Mouse (Mus musculus) heart, embryonic 10.5 days (tissue): ENCODE measurements around the gene Ugt1a10. TPM values are rescaled to one million over a fixed set of nuclear protein-coding genes. Genes with fewer than 3 reads are reported as not detected.
"Not testable (repeated sequence)": the region's sequence is repeated elsewhere in the genome, so short reads cannot be mapped to it uniquely, and the experiment has no call there.

Experiments used
- DNase-seq: peaks from one replicate; pipeline ENCODE4 v3.0.0-alpha.2; 2017; ENCODE audit warnings: low spot score
- H3K27ac ChIP-seq: fragments of 300-500 bp; sonication (generic); 2 replicates; pipeline ENCODE4 v1.5.1; 2016; ENCODE audit warnings: mild to moderate bottlenecking
- H3K27me3 ChIP-seq: fragments of 300-500 bp; sonication (generic); 2 replicates; pipeline ENCODE4 v1.6.1; 2016; ENCODE audit warnings: mild to moderate bottlenecking; ENCODE audit not compliant: poor library complexity, insufficient read depth, severe bottlenecking
- H3K36me3 ChIP-seq: fragments of 300-500 bp; sonication (generic); 2 replicates; pipeline ENCODE4 v1.6.1; 2016; ENCODE audit warnings: mild to moderate bottlenecking, moderate library complexity
- H3K4me1 ChIP-seq: fragments of 300-500 bp; sonication (generic); 2 replicates; pipeline ENCODE4 v1.6.1; 2016; ENCODE audit warnings: mild to moderate bottlenecking
- H3K4me3 ChIP-seq: fragments of 300-500 bp; sonication (generic); 2 replicates; pipeline ENCODE4 v1.5.1; 2016; ENCODE audit warnings: mild to moderate bottlenecking, moderate library complexity
- H3K9me3 ChIP-seq: fragments of 300-500 bp; sonication (generic); 2 replicates; pipeline ENCODE4 v1.6.1; 2016; ENCODE audit warnings: mild to moderate bottlenecking, moderate library complexity
- WGBS: fragments of 180-500 bp; shearing (Covaris S2); methylation state at CpG from one replicate; pipeline ENCODE4 v1.1.7; 2016; 5-methylcytosine and 5-hydroxymethylcytosine counted together
- polyA plus RNA-seq: library from polyadenylated mRNA; unstranded; fragments of >200 nt; fragmentation: Nextera tagmentation; extraction: Ambion mirVana; gene quantifications from 2 replicates; pipeline ENCODE4 v1.2.1, GENCODE M21; 2016

Gene Ugt1a10
- polyA plus RNA-seq, 1 experiment from 2014 or later = not detected

DNA sequence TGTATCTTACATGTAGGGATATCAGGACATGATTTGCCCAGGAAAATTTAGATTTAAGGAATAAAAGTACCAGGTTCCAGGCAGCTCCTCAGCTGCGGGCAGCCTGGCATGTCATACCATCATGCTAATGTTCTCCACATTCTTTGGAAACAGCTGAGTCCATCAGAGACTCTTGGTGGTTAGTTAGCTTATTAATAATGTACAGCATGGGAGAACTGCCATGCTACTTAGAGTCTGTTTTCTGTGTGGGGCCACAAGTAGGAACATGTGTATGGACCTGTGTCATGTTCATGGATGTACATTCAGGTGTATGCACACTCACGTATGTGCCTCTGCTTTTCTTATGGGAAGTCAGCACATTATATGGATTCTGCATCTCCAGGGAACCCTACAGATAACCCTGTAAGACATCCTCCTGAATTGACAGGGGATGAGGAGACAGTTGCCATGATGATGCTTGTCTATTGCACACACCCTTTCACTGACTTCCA lies 159.3 kb downstream of the Ugt1a10 start:
- no peaks in the 10 kb centered on the region for H3K27me3 ChIP-seq
- H3K4me3 ChIP-seq = no peak overlapping the region
- H3K36me3 ChIP-seq = no peaks in the 10 kb centered on the region
- no peaks in the 10 kb centered on the region for H3K4me1 ChIP-seq
- 72% methylated on average over 2 of the region's 2 CpGs for WGBS
- peaks cover 61% of the 10 kb centered on the region for H3K9me3 ChIP-seq
- H3K27ac ChIP-seq = no peak overlapping the region
- peak; percentile 79 for DNase-seq

DNA sequence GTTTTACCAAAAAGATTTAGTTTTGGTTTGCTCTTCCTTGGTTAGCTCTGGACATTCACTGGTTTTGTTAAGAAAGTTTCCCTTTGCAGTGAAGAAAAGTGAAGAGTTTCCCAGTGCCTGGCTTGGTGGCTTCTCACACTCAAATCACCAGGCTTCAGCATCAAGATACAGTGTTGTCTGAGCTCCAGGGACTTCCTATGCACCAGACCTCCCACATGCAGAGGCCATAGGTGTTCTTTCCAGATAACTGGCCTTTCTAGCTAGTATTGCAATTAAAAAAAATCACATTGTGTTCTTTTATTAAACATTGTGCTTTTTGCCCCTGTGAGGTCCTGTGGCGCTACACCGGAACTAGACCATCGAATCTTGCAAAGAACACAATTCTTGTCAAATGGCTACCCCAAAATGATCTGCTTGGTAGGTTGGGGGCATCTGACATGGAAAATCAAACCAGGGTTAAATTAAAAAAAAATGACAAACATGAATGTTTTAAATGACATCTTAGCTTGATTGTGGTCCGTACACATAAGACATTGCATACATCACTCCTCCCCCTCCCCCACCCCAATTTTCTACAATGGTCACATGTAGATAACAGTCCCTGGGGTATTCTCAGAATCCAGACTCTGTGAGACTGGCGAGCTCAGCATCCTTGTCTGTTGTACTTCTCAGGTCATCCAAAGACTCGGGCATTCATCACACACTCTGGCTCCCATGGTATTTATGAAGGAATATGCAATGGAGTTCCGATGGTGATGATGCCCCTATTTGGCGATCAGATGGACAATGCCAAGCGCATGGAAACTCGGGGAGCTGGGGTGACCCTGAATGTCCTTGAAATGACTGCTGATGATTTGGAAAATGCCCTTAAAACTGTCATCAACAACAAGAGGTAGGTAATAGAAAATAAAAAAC lies 160.5 kb downstream of the Ugt1a10 start:
- H3K27ac ChIP-seq = no peak overlapping the region
- H3K36me3 ChIP-seq = no peaks in the 10 kb centered on the region
- peaks cover 61% of the 10 kb centered on the region for H3K9me3 ChIP-seq
- no peaks in the 10 kb centered on the region for H3K27me3 ChIP-seq
- H3K4me3 ChIP-seq = no peak overlapping the region
- no peaks in the 10 kb centered on the region for H3K4me1 ChIP-seq
- WGBS = 65% methylated on average over 10 of the region's 10 CpGs
- peak; percentile 91 for DNase-seq

DNA sequence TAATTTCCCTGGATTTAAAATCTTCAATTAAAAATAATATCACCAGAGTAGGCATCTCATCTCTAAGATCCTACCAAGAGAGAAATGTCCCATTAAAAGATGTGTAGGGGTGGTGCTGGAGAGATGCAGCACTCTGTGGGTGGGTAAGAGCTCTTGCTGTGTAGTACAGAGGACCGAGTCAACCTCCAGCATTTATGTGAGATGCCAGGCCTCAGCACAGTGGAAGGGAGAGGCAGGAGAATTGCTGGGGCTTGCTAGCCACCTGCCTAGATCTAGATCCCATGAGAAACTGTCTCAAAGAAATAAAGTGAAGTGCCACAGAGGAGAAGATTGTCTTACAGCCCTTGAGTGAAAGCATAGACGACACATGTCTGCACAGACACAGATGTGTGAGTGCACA lies 161.4 kb downstream of the Ugt1a10 start:
- peak; percentile 80 for DNase-seq
- H3K27ac ChIP-seq = no peak overlapping the region
- no peak overlapping the region for H3K4me3 ChIP-seq
- no peaks in the 10 kb centered on the region for H3K4me1 ChIP-seq
- no peaks in the 10 kb centered on the region for H3K36me3 ChIP-seq
- 59% methylated on average over 2 of the region's 2 CpGs for WGBS
- no peaks in the 10 kb centered on the region for H3K27me3 ChIP-seq
- H3K9me3 ChIP-seq = peaks cover 58% of the 10 kb centered on the region

DNA sequence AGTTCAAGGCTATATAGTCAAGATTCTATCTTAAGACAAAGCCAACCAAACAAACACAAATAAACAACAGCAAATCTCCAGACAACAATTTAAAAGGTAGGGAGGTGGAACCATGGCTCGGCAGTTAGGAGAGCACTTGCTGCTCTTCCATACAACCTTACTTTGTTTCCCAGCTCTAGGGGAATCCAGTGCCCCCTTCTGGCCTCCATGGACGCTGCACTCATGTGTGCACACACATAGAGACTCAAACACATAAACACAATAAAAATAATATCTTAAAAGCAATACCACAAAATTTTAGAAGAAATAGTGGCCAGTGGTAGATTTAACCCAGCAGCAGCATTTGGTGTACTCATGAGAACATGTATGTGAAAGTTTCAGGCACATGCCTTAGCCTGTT lies 162.0 kb downstream of the Ugt1a10 start:
- no peaks in the 10 kb centered on the region for H3K27me3 ChIP-seq
- WGBS = 57% methylated on average over 2 of the region's 2 CpGs
- H3K4me3 ChIP-seq = no peak overlapping the region
- no peaks in the 10 kb centered on the region for H3K36me3 ChIP-seq
- H3K27ac ChIP-seq = no peak overlapping the region
- no peak for DNase-seq
- no peaks in the 10 kb centered on the region for H3K4me1 ChIP-seq
- peaks cover 52% of the 10 kb centered on the region for H3K9me3 ChIP-seq

DNA sequence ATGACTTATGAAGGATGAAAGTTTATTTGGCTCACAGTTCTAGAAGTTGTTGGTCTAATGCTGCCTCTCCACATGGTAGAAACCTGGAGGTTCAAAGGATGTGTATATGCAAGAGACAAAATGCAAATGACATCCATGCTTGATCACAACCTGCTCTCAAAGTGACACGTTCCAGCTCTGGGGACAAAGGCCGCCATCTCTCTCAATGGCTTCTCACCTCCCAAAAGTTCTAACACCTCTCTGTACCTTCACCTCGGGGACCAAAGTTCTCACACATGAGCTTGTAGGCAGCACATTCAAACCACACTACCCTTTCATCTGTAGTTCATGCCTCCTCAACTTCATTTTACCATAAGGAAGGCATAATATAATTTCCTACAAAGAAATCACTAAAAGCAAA lies 162.4 kb downstream of the Ugt1a10 start:
- Histone ChIP-seq H3K4me1 (no peaks in the 10 kb centered on the region), H3K36me3 (no peaks in the 10 kb centered on the region), H3K4me3 (no peak overlapping the region), H3K9me3 (peaks cover 48% of the 10 kb centered on the region), H3K27ac (no peak overlapping the region), H3K27me3 (no peaks in the 10 kb centered on the region)
- 36% methylated on average over 3 of the region's 3 CpGs for WGBS
- no peak for DNase-seq

DNA sequence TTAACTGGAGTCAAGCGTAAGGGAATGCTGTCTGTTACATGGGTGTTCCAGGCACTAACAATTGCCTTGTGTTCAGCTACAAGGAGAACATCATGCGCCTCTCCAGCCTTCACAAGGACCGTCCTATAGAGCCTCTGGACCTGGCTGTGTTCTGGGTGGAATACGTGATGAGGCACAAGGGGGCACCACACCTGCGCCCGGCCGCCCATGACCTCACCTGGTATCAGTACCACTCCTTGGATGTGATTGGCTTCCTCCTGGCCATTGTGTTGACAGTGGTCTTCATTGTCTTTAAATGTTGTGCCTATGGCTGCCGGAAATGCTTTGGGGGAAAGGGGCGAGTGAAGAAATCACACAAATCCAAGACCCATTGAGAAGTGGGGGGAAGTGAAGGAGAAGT lies 162.9 kb downstream of the Ugt1a10 start:
- 70% methylated on average over 9 of the region's 9 CpGs for WGBS
- DNase-seq = peak; percentile 91

DNA sequence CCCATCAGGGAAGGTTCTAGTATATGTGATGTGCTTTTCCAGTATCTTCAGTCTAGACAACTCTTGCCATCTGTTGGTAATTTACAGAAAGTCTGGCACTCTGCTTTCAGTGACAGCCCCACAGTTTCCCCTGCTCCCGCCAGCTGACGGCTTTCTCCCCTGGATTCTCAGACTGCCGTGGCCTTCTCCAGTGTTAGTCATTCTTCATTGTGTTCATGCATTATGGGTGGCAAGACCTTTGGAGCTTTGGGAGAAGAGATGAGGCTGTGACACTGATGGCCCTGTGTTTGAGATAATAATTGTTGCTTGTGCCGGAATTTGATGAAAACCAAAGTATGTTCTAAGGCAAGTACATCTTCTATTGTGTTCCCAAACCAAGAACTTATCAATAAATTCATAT lies 163.4 kb downstream of the Ugt1a10 start:
- Histone ChIP-seq H3K27me3 (no peaks in the 10 kb centered on the region), H3K36me3 (no peaks in the 10 kb centered on the region), H3K4me3 (no peak overlapping the region), H3K27ac (no peak overlapping the region), H3K4me1 (no peaks in the 10 kb centered on the region), H3K9me3 (peaks cover 38% of the 10 kb centered on the region)
- WGBS = 47% methylated on average over 4 of the region's 4 CpGs
- DNase-seq = peak; percentile 84

More for the DNA sequence above, 162.9 kb downstream of the Ugt1a10 start:
- no peaks in the 10 kb centered on the region for H3K36me3 ChIP-seq
- H3K27me3 ChIP-seq = no peaks in the 10 kb centered on the region
- H3K9me3 ChIP-seq = peaks cover 43% of the 10 kb centered on the region
- H3K27ac ChIP-seq = no peak overlapping the region
- H3K4me3 ChIP-seq = no peak overlapping the region
- no peaks in the 10 kb centered on the region for H3K4me1 ChIP-seq

DNA sequence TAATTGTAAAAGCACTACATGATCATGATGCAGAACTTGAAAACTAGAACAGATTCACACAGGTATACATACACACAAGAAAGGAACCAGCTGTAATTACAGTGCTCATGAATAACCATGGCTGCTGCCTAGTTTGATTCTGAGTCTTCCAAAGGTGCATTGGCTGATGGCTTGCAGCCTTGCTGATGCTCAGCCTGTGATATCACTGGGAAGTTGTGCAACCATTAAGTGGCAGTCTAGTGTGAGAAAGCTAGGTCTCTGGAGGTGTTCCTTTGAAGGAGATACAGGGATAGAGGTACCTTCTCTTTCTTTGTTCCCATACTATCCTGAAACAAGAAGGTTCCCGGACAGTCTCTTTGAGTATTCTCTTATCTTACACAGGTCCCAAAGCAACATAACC lies 163.9 kb downstream of the Ugt1a10 start:
- no peak for DNase-seq
- no peaks in the 10 kb centered on the region for H3K27me3 ChIP-seq
- H3K9me3 ChIP-seq = peaks cover 33% of the 10 kb centered on the region
- 10% methylated on average over 1 of the region's 1 CpGs for WGBS
- H3K4me3 ChIP-seq = no peak overlapping the region
- H3K36me3 ChIP-seq = no peaks in the 10 kb centered on the region
- H3K4me1 ChIP-seq = no peaks in the 10 kb centered on the region
- H3K27ac ChIP-seq = no peak overlapping the region

DNA sequence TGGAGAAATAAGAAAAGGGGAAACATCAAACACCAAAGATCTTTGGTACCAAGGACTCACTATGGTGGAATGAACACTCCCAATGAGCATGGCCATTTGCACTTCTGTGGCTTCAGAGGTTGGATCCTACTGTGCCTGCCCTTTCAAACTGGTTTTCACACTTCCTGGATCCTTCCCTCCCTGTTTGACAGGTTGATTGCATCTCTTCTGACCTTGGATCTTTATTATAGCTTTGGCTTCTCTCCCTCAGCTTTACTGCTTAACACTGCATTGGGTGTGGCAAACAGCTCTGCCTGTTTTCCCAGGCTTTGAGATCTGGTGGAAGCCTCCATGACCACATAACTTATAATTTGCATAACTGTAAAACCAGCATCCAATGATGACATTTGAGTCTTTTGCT lies 165.1 kb downstream of the Ugt1a10 start:
- peak; percentile 81 for DNase-seq
- H3K27ac ChIP-seq = no peak overlapping the region
- H3K9me3 ChIP-seq = peaks cover 23% of the 10 kb centered on the region
- no peaks in the 10 kb centered on the region for H3K27me3 ChIP-seq
- no peak overlapping the region for H3K4me3 ChIP-seq
- no peaks in the 10 kb centered on the region for H3K36me3 ChIP-seq
- H3K4me1 ChIP-seq = no peaks in the 10 kb centered on the region

DNA sequence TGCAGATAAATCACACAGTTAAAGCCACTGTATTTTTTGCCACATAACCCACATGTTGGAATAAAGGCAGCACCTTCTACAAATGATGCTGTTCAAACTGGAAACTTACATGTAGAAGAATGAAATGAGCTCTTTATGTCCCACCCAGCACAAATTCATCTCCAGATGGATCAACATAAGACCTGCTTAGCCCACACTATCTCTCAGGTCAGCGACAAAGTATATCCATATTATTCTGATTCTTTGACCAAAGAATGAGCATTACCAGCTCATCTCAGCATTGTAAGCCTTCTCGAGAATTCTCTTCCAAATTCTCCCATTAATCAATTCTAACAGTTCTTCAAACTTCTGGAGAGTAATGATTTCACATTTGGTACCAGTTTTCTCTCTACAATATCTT lies 167.0 kb downstream of the Ugt1a10 start:
- H3K9me3 ChIP-seq = peaks cover 25% of the 10 kb centered on the region
- no peaks in the 10 kb centered on the region for H3K36me3 ChIP-seq
- H3K4me3 ChIP-seq = no peak overlapping the region
- peak; percentile 64 for DNase-seq
- 50% methylated on average over 2 of the region's 2 CpGs for WGBS
- no peaks in the 10 kb centered on the region for H3K4me1 ChIP-seq
- no peak overlapping the region for H3K27ac ChIP-seq
- no peaks in the 10 kb centered on the region for H3K27me3 ChIP-seq

DNA sequence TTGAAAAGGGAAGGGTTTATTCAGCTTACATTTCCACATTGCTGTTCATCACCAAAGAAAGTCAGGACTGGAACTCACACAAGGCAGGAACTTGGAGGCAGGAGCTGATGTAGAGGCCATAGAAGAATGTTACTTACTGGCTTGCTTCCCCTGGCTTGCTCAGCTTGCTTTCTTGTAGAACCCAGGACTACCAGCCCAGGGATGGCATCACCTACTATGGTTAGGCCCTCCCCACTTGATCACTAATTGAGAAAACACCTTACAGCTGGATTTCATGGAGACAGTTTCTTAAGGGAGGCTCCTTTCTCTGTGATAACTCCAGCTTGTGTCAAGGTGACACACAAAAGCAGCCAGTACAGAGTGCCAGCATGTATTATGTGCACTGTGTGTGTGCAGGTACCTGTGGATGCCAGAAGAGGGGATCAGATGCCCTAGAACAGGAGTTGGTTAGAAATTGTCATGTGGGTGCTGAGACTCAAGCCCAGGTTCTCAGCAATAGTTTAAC lies 167.9 kb downstream of the Ugt1a10 start:
- not testable (repeated sequence) for H3K27me3 ChIP-seq, H3K27ac ChIP-seq, H3K36me3 ChIP-seq, H3K4me3 ChIP-seq, H3K4me1 ChIP-seq
- peaks cover 28% of the 10 kb centered on the region for H3K9me3 ChIP-seq
- DNase-seq = peak; percentile 79

DNA sequence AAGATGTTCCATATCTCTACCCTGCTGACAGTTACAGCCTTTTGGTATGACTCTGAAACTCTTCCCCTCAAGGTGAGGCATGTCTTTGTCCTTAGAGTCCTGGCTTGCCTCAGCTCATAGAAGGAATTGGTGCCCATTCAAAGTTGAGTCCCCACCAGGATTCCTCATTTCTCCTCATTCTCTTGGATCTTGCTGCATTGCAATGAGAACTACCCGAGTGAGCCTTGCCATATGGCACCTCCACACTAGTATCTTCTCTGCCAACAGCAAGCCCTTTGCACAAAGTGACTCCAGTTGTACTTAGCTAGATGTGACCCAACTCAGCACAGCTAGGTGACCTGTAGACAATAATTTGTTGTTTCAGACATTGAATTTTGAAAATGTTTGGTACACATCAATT lies 168.4 kb downstream of the Ugt1a10 start:
- peaks cover 34% of the 10 kb centered on the region for H3K9me3 ChIP-seq
- H3K4me3 ChIP-seq = no peak overlapping the region
- peak; percentile 86 for DNase-seq
- H3K36me3 ChIP-seq = no peaks in the 10 kb centered on the region
- no peak overlapping the region for H3K27ac ChIP-seq
- 44% methylated on average over 1 of the region's 1 CpGs for WGBS
- no peaks in the 10 kb centered on the region for H3K27me3 ChIP-seq
- no peaks in the 10 kb centered on the region for H3K4me1 ChIP-seq

DNA sequence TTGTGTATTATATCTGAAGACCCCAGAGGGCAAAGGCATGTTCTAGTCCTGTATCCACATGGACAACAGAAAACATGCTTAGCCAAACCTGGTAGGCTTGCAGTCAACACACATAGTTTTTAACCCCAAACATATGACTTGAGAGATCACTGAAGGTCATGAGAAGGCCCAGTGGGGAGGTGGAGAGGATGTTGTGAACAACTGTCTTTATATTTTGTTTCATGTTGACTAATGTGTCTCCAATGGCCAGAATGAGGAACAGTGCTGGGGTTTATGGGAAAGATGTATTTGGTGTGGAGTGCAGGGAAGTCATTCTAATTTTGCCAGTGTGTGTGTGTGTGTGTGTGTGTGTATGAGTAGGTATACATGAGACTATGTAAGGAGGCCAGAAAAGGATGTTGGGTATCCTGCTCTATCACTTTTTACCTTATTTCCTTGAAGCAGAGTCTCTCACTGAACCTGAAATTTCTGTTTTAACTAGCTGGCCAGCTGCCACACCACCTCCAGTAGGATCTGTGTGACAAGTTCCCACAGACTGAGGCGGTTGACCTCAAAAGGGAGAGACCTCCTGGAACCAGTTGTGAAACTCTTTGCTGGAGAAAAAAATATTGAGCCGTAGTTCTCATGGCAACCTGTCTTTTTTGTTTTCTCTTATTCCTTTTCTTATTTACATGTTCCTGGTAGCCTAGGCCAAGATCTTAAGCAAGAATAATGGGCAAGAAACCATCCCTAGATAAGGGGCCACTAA lies 169.0 kb downstream of the Ugt1a10 start:
- H3K27ac ChIP-seq = no peak overlapping the region
- H3K36me3 ChIP-seq = no peaks in the 10 kb centered on the region
- no peaks in the 10 kb centered on the region for H3K4me1 ChIP-seq
- DNase-seq = peak; percentile 80
- H3K4me3 ChIP-seq = no peak overlapping the region
- WGBS = 64% methylated on average over 2 of the region's 2 CpGs
- H3K9me3 ChIP-seq = peaks cover 40% of the 10 kb centered on the region
- H3K27me3 ChIP-seq = no peaks in the 10 kb centered on the region
